Mouse (Mus musculus) limb, embryonic 11.5 days (tissue): ENCODE results near the gene Krtap31-2. TPM values are rescaled to one million over a fixed set of nuclear protein-coding genes. Genes with fewer than 3 reads are reported as not detected.

Source experiments
- ATAC-seq: fragments of 200-750 bp; cut with Nextera tagmentation; 2 replicates; pipeline ENCODE4 v1.8.0; 2017; ENCODE audit warnings: low read depth; ENCODE audit not compliant: insufficient number of reproducible peaks, low FRiP score, low TSS enrichment
- DNase-seq: peaks from one replicate; pipeline ENCODE4 v3.0.0-alpha.2; 2015; ENCODE audit warnings: low spot score
- H3K27ac ChIP-seq: fragments of 300-500 bp; sonication (generic); replicated peaks from 2 replicates; pipeline ENCODE4 v1.5.1; 2014; ENCODE audit warnings: low read depth, mild to moderate bottlenecking, low read length
- H3K27me3 ChIP-seq: fragments of 300-500 bp; sonication (generic); 2 replicates; pipeline ENCODE4 v1.6.1; 2014; ENCODE audit warnings: mild to moderate bottlenecking, low read length, mixed read lengths; ENCODE audit not compliant: control insufficient read depth, insufficient read depth
- H3K36me3 ChIP-seq: fragments of 300-500 bp; sonication (generic); 2 replicates; pipeline ENCODE4 v1.6.1; 2014; ENCODE audit warnings: mild to moderate bottlenecking, low read length, moderate library complexity, mixed read lengths; ENCODE audit not compliant: control insufficient read depth, insufficient read depth
- H3K4me1 ChIP-seq: fragments of 300-500 bp; sonication (generic); 2 replicates; pipeline ENCODE4 v1.6.1; 2014; ENCODE audit warnings: low read length, mixed read lengths; ENCODE audit not compliant: control insufficient read depth, insufficient read depth
- H3K4me2 ChIP-seq: fragments of 300-500 bp; sonication (generic); 2 replicates; pipeline ENCODE4 v1.6.1; 2014; ENCODE audit warnings: low read depth, mild to moderate bottlenecking, moderate library complexity; ENCODE audit not compliant: severe bottlenecking
- H3K4me3 ChIP-seq: fragments of 300-500 bp; sonication (generic); 2 replicates; pipeline ENCODE4 v1.5.1; 2014; ENCODE audit warnings: low read depth, low read length
- H3K9ac ChIP-seq: fragments of 300-500 bp; sonication (generic); 2 replicates; pipeline ENCODE4 v1.6.1; 2014; ENCODE audit warnings: mild to moderate bottlenecking, low read length
- H3K9me3 ChIP-seq: fragments of 300-500 bp; sonication (generic); 2 replicates; pipeline ENCODE4 v1.6.1; 2016; ENCODE audit warnings: low read length; ENCODE audit not compliant: control insufficient read depth
- WGBS: fragments of 180-500 bp; shearing (Covaris S2); extraction: QIAGEN DNeasy Blood & Tissue Kit; methylation state at CpG from one replicate; pipeline ENCODE4 v1.1.7; 2014; 5-methylcytosine and 5-hydroxymethylcytosine counted together
- polyA plus RNA-seq: library from polyadenylated mRNA; unstranded; fragments of >200 nt; fragmentation: Nextera tagmentation; extraction: Ambion mirVana; gene quantifications from 2 replicates; pipeline ENCODE4 v1.2.1, GENCODE M21; 2014

The Krtap31-2 gene
- polyA plus RNA-seq, result not detected in 2 replicates

- no peak for DNase-seq
- H3K36me3 ChIP-seq, result no peaks in the 10 kb centered on the region
- no peak within 1 kb of the TSS for H3K27ac ChIP-seq
- H3K9me3 ChIP-seq, result no peaks in the 10 kb centered on the region
- H3K9ac ChIP-seq, result no peak within 1 kb of the TSS
- H3K4me3 ChIP-seq, result no peak within 1 kb of the TSS
- WGBS, result 90% methylated on average over 1 of the region's 1 CpGs
- no peak for ATAC-seq
- no peaks in the 10 kb centered on the region for H3K4me1 ChIP-seq
- no peaks in the 10 kb centered on the region for H3K27me3 ChIP-seq
- no peak within 1 kb of the TSS for H3K4me2 ChIP-seq
These were observed at the start of gene Krtap31-2 for GRCm38 (mm10) chr11:99935991-99936390. Gene Krtap31-2, plus strand, starts transcription at chr11:99936291.

GRCm38 (mm10) chr11:99907620-99908019 lies 28.5 kb upstream of the Krtap31-2 start, which contains the start of gene Krtap31-1:
Gene Krtap31-1, plus strand, starts transcription at chr11:99907920.
- no peak within 1 kb of the TSS for H3K4me2 ChIP-seq
- no peaks in the 10 kb centered on the region for H3K4me1 ChIP-seq
- no peak within 1 kb of the TSS for H3K4me3 ChIP-seq
- no peaks in the 10 kb centered on the region for H3K9me3 ChIP-seq
- no peaks in the 10 kb centered on the region for H3K36me3 ChIP-seq
- H3K27me3 ChIP-seq, result no peaks in the 10 kb centered on the region
- no peak within 1 kb of the TSS for H3K9ac ChIP-seq
- no peak for ATAC-seq
- no peak within 1 kb of the TSS for H3K27ac ChIP-seq
- DNase-seq, result no peak
- 87% methylated on average over 2 of the region's 2 CpGs for WGBS

- H3K4me3 ChIP-seq, result no peak within 1 kb of the TSS
- DNase-seq (no peak), ATAC-seq (no peak)
- H3K9me3 ChIP-seq, result no peaks in the 10 kb centered on the region
- no peak within 1 kb of the TSS for H3K9ac ChIP-seq
- no peaks in the 10 kb centered on the region for H3K4me1 ChIP-seq
- H3K27ac ChIP-seq, result no peak within 1 kb of the TSS
- WGBS, result 92% methylated on average over 3 of the region's 3 CpGs
- H3K27me3 ChIP-seq, result no peaks in the 10 kb centered on the region
- H3K36me3 ChIP-seq, result no peaks in the 10 kb centered on the region
- no peak within 1 kb of the TSS for H3K4me2 ChIP-seq
These were observed 21.6 kb upstream of the Krtap31-2 start, which contains the start of gene Gm11565 for GRCm38 (mm10) chr11:99914451-99914850. Gene Gm11565, plus strand, starts transcription at chr11:99914751.

- no peak for DNase-seq
- Histone ChIP-seq H3K4me2 (no peak overlapping the region), H3K4me3 (no peak overlapping the region), H3K36me3 (no peaks in the 10 kb centered on the region), H3K27ac (no peak overlapping the region), H3K27me3 (no peaks in the 10 kb centered on the region), H3K9me3 (no peaks in the 10 kb centered on the region), H3K4me1 (no peaks in the 10 kb centered on the region), H3K9ac (no peak overlapping the region)
- 85% methylated on average over 9 of the region's 9 CpGs for WGBS
- ATAC-seq, result no peak
These were observed 1.7 kb downstream of the Krtap31-2 start for GRCm38 (mm10) chr11:99937751-99938264.

GRCm38 (mm10) chr11:99948175-99948574 lies 12.1 kb downstream of the Krtap31-2 start, which contains the start of gene Krtap9-5:
Gene Krtap9-5, plus strand, starts transcription at chr11:99948475.
- Histone ChIP-seq H3K4me2 (no peak within 1 kb of the TSS), H3K27me3 (no peaks in the 10 kb centered on the region), H3K4me1 (no peaks in the 10 kb centered on the region), H3K9ac (no peak within 1 kb of the TSS), H3K27ac (no peak within 1 kb of the TSS), H3K4me3 (no peak within 1 kb of the TSS), H3K9me3 (no peaks in the 10 kb centered on the region), H3K36me3 (no peaks in the 10 kb centered on the region)
- DNase-seq (no peak), ATAC-seq (no peak)
- WGBS, result 92% methylated on average over 2 of the region's 2 CpGs

- DNase-seq, result no peak
- no peak overlapping the region for H3K27ac ChIP-seq
- no peak for ATAC-seq
- H3K27me3 ChIP-seq, result no peaks in the 10 kb centered on the region
- H3K4me3 ChIP-seq, result no peak overlapping the region
- no peak overlapping the region for H3K4me2 ChIP-seq
- no peaks in the 10 kb centered on the region for H3K4me1 ChIP-seq
- 48% methylated on average over 6 of the region's 6 CpGs for WGBS
- H3K36me3 ChIP-seq, result no peaks in the 10 kb centered on the region
- H3K9me3 ChIP-seq, result no peaks in the 10 kb centered on the region
- H3K9ac ChIP-seq, result no peak overlapping the region
These were observed 28.1 kb downstream of the Krtap31-2 start for GRCm38 (mm10) chr11:99964213-99964612.

- H3K9me3 ChIP-seq, result no peaks in the 10 kb centered on the region
- H3K27ac ChIP-seq, result no peak overlapping the region
- no peaks in the 10 kb centered on the region for H3K36me3 ChIP-seq
- no peak overlapping the region for H3K4me2 ChIP-seq
- no peak overlapping the region for H3K9ac ChIP-seq
- H3K4me1 ChIP-seq, result no peaks in the 10 kb centered on the region
- ATAC-seq (no peak), DNase-seq (no peak)
- no peaks in the 10 kb centered on the region for H3K27me3 ChIP-seq
- H3K4me3 ChIP-seq, result no peak overlapping the region
- 14% methylated on average over 2 of the region's 2 CpGs for WGBS
These were observed 29.9 kb downstream of the Krtap31-2 start for GRCm38 (mm10) chr11:99965961-99966360.

GRCm38 (mm10) chr11:99978953-99979352 lies 42.9 kb downstream of the Krtap31-2 start, which contains the start of gene Krtap29-1:
Gene Krtap29-1, minus strand, starts transcription at chr11:99979053.
- Histone ChIP-seq H3K9me3 (no peaks in the 10 kb centered on the region), H3K36me3 (no peaks in the 10 kb centered on the region), H3K27ac (no peak within 1 kb of the TSS), H3K9ac (no peak within 1 kb of the TSS), H3K4me3 (no peak within 1 kb of the TSS), H3K4me2 (no peak within 1 kb of the TSS), H3K4me1 (no peaks in the 10 kb centered on the region), H3K27me3 (no peaks in the 10 kb centered on the region)
- WGBS, result 75% methylated on average over 5 of the region's 5 CpGs
- no peak for ATAC-seq
- DNase-seq, result no peak

GRCm38 (mm10) chr11:99982731-99983130 lies 46.6 kb downstream of the Krtap31-2 start:
- H3K9me3 ChIP-seq, result no peaks in the 10 kb centered on the region
- no peak overlapping the region for H3K27ac ChIP-seq
- no peak for DNase-seq
- H3K9ac ChIP-seq, result no peak overlapping the region
- ATAC-seq, result no peak
- no peak overlapping the region for H3K4me2 ChIP-seq
- no peak overlapping the region for H3K4me3 ChIP-seq
- H3K36me3 ChIP-seq, result no peaks in the 10 kb centered on the region
- H3K4me1 ChIP-seq, result no peaks in the 10 kb centered on the region
- H3K27me3 ChIP-seq, result no peaks in the 10 kb centered on the region
- WGBS, result 89% methylated on average over 9 of the region's 9 CpGs
